Mouse (Mus musculus) liver, embryonic 14.5 days (tissue): ENCODE data around the gene Kansl1. TPM values are rescaled to one million over a fixed set of nuclear protein-coding genes. Genes with fewer than 3 reads are reported as not detected.
A peak's percentile ranks its signal among the peaks of the same experiment; 100 is the strongest.

Experiments used
- ATAC-seq: fragments of 200-750 bp; cut with Nextera tagmentation; 2 replicates; pipeline ENCODE4 v1.8.0; 2017; ENCODE audit warnings: moderate number of reproducible peaks, mild to moderate bottlenecking, moderate library complexity; ENCODE audit not compliant: insufficient read depth
- DNase-seq, 3 experiments: peaks; one replicate each; pipeline ENCODE4 v3.0.0-alpha.2; 2012 to 2013; ENCODE audit warnings: low read depth in 3 of 3, low spot score in 3 of 3
- H3K27ac ChIP-seq: fragments of 300-500 bp; sonication (generic); 2 replicates; pipeline ENCODE4 v1.5.1; 2014; ENCODE audit warnings: moderate library complexity, mild to moderate bottlenecking, control low read depth, inconsistent platforms
- H3K27me3 ChIP-seq: fragments of 300-500 bp; sonication (generic); 2 replicates; pipeline ENCODE4 v1.6.1; 2014; ENCODE audit warnings: mild to moderate bottlenecking, low read length, moderate library complexity; ENCODE audit not compliant: control insufficient read depth, insufficient read depth
- H3K36me3 ChIP-seq: fragments of 300-500 bp; sonication (generic); replicated peaks from 2 replicates; pipeline ENCODE4 v1.6.1; 2014; ENCODE audit warnings: low read depth; ENCODE audit not compliant: control insufficient read depth, insufficient read depth
- H3K4me1 ChIP-seq, 2 experiments: fragments of 200-500 bp in 1 of 2; fragments of 300-500 bp in 1 of 2; sonication (generic) in 1 of 2; replicated peaks; 2 replicates each; pipeline ENCODE4 v1.6.1; 2012 to 2014; ENCODE audit warnings: antibody characterized with exemption in 1 of 2, inconsistent platforms in 1 of 2, low read length in 1 of 2; ENCODE audit not compliant: control insufficient read depth in 2 of 2, insufficient read depth in 2 of 2
- H3K4me2 ChIP-seq: fragments of 300-500 bp; sonication (generic); 2 replicates; pipeline ENCODE4 v1.6.1; 2014; ENCODE audit warnings: low read depth, mild to moderate bottlenecking, control low read depth, moderate library complexity
- H3K4me3 ChIP-seq, 2 experiments: fragments of 200-500 bp in 1 of 2; fragments of 300-500 bp in 1 of 2; sonication (generic) in 1 of 2; 2 replicates each; pipeline ENCODE4 v1.5.1; 2012 to 2014; ENCODE audit warnings: low read depth in 2 of 2, low read length in 2 of 2, mild to moderate bottlenecking in 2 of 2, control low read depth in 1 of 2, inconsistent platforms in 1 of 2, moderate library complexity in 1 of 2; ENCODE audit not compliant: insufficient read depth in 1 of 2
- H3K9ac ChIP-seq: fragments of 300-500 bp; sonication (generic); replicated peaks from 2 replicates; pipeline ENCODE4 v1.6.1; 2014; ENCODE audit warnings: mild to moderate bottlenecking, control low read depth, moderate library complexity
- H3K9me3 ChIP-seq: fragments of 300-500 bp; sonication (generic); 2 replicates; pipeline ENCODE4 v1.6.1; 2016; ENCODE audit warnings: low read length, mixed read lengths; ENCODE audit not compliant: control insufficient read depth
- CTCF ChIP-seq: IDR thresholded peaks from 2 replicates; pipeline ENCODE4 v1.5.1; 2016; ENCODE audit warnings: antibody characterized with exemption, low read depth, control low read depth
- EP300 ChIP-seq: IDR thresholded peaks from 2 replicates; pipeline ENCODE4 v1.6.1; 2016; ENCODE audit warnings: antibody characterized with exemption, low read depth
- whole genome bisulfite sequencing: fragments of 180-500 bp; shearing (Covaris S2); extraction: QIAGEN DNeasy Blood & Tissue Kit; methylation state at CpG from one replicate; pipeline ENCODE4 v1.1.7; 2014; ENCODE audit not compliant: insufficient replicate concordance; 5-methylcytosine and 5-hydroxymethylcytosine counted together
- polyA plus RNA-seq, 2 experiments: library from polyadenylated mRNA; depleted of rRNA in 1 of 2; stranded (reverse) in 1 of 2; unstranded in 1 of 2; fragments of >200 nt; fragmentation: Nextera tagmentation in 1 of 2; extraction: Ambion mirVana in 1 of 2; gene quantifications; 2 replicates each; pipeline versions ENCODE4 v1.2.1 to v1.2.3; 2012 to 2014

The Kansl1 gene
- polyA plus RNA-seq, 2 experiments, result 5.3 to 12.3 TPM

- peak; percentile 34; the same call in 1 of the 2 replicates for ATAC-seq
- TF ChIP-seq EP300 (no peak), CTCF (no peak)
These were observed 151.0 kb downstream of the Kansl1 start for GRCm38 (mm10) chr11:104317631-104318030.

GRCm38 (mm10) chr11:104316685-104317400 is 151.8 kb downstream of the Kansl1 start:
- Histone ChIP-seq H3K27ac (no peak overlapping the region), H3K9me3 (no peaks in the 10 kb centered on the region), H3K27me3 (no peaks in the 10 kb centered on the region), H3K4me3 (no peak overlapping the region), H3K4me2 (no peak overlapping the region), H3K36me3 (no peaks in the 10 kb centered on the region), H3K9ac (no peak overlapping the region), H3K4me1 (peaks cover 5 to 12% of the 10 kb centered on the region in 2 experiments; a peak in 3 of 4 replicates)
- ATAC-seq (no peak), DNase-seq (no peak)
- WGBS, result 46% methylated on average over 16 of the region's 16 CpGs
- no peak for TF ChIP-seq EP300
- no peak for TF ChIP-seq CTCF

More at GRCm38 (mm10) chr11:104317631-104318030, 151.0 kb downstream of the Kansl1 start:
- no peaks in the 10 kb centered on the region for H3K9me3 ChIP-seq
- 32% methylated on average over 3 of the region's 3 CpGs for WGBS
- H3K9ac ChIP-seq, result no peak overlapping the region
- peak in 1 of 3 experiments; percentile 13 for DNase-seq
- no peaks in the 10 kb centered on the region for H3K27me3 ChIP-seq
- H3K4me2 ChIP-seq, result no peak overlapping the region
- peaks cover 5 to 12% of the 10 kb centered on the region in 2 experiments; a peak in 3 of 4 replicates for H3K4me1 ChIP-seq
- H3K27ac ChIP-seq, result no peak overlapping the region
- H3K4me3 ChIP-seq, result no peak overlapping the region
- no peaks in the 10 kb centered on the region for H3K36me3 ChIP-seq

DNA sequence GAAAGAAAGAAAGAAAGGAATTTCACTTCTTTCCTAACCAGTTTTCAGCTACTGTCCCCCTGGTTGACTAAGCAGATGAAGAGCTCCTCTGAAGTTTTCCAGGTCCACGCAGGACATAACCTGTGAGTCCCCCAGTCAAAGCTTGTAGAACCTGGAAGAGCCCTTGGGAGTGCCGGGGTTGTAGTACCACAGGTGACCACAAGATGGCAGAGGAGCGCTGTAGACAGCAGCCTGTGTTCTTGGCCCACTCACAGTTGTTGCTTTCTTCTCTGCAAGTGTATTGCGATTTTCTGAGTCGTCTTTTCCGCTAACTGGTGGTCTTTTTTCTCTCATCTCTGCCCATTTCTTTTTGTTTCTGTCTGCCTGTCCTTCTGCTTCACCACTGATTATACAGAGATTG is 153.0 kb downstream of the Kansl1 start:
- H3K27me3 ChIP-seq, result no peaks in the 10 kb centered on the region
- H3K4me3 ChIP-seq, result no peak overlapping the region
- peak; percentile 66 to 72 (median 68) for DNase-seq
- peaks cover 5 to 16% of the 10 kb centered on the region in 2 experiments; a peak in 3 of 4 replicates for H3K4me1 ChIP-seq
- H3K9me3 ChIP-seq, result no peaks in the 10 kb centered on the region
- H3K9ac ChIP-seq, result no peak overlapping the region
- H3K36me3 ChIP-seq, result no peaks in the 10 kb centered on the region
- WGBS, result 3% methylated on average over 6 of the region's 6 CpGs
- TF ChIP-seq CTCF, result peak; percentile 97
- TF ChIP-seq EP300, result no peak
- ATAC-seq, result no peak
- H3K27ac ChIP-seq, result no peak overlapping the region
- no peak overlapping the region for H3K4me2 ChIP-seq

GRCm38 (mm10) chr11:104311643-104312042 is 157.0 kb downstream of the Kansl1 start:
- 52% methylated on average over 7 of the region's 7 CpGs for WGBS
- no peak overlapping the region for H3K4me2 ChIP-seq
- H3K9me3 ChIP-seq, result no peaks in the 10 kb centered on the region
- DNase-seq (no peak), ATAC-seq (no peak)
- peak; percentile 84 for TF ChIP-seq CTCF
- TF ChIP-seq EP300, result no peak
- no peak overlapping the region for H3K4me3 ChIP-seq
- no peaks in the 10 kb centered on the region for H3K27me3 ChIP-seq
- H3K9ac ChIP-seq, result no peak overlapping the region
- H3K4me1 ChIP-seq, result peaks cover 6 to 17% of the 10 kb centered on the region in 2 experiments; a peak in 3 of 4 replicates
- H3K36me3 ChIP-seq, result no peaks in the 10 kb centered on the region
- H3K27ac ChIP-seq, result no peak overlapping the region

GRCm38 (mm10) chr11:104310226-104310887 is 158.3 kb downstream of the Kansl1 start:
- Histone ChIP-seq H3K4me3 (peak overlapping the region; percentile 53 to 66), H3K27me3 (no peaks in the 10 kb centered on the region), H3K9me3 (no peaks in the 10 kb centered on the region), H3K4me2 (peak overlapping the region; percentile 74), H3K4me1 (peaks cover 6 to 17% of the 10 kb centered on the region in 2 experiments; a peak in 3 of 4 replicates), H3K9ac (peak overlapping the region; percentile 46), H3K27ac (no peak overlapping the region), H3K36me3 (no peaks in the 10 kb centered on the region)
- WGBS, result 13% methylated on average over 23 of the region's 23 CpGs
- TF ChIP-seq EP300 (no peak), CTCF (no peak)
- ATAC-seq (peak; percentile 84), DNase-seq (peak in 2 of 3 experiments; percentile 50 to 57)
